Mouse (Mus musculus): ENCODE measurements at regions not wholly inside any gene's neighbourhood (a gene's known extent, or its start where the extent isn't known, plus 50 kb on each side); places are given as distances from the start of the nearest gene placed in this dataset.

DNA sequence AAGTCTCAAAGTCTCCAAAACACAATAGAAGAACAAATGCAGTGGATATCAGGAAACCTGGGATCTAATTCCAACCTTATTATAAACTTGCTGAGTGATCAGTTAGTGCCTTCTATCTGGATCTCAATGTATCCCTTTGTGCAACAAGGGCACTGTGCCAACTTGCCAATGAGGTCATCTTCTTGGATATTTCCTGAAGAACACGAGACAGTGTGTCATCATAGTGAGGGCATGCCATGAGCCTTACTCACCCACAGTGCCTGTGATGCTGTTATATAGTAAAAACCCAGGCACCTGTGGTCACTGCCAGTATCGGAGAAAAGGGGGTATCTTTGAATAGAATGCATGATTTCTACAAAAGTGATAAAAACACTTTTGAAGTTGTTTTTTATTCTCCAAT is 60.2 kb upstream of the Cd34 start:
- intact Hi-C loops (cut with DNase I) = no loop called here
- DNase-seq (ENCODE audit: low spot score in 2 of 2) = peak in 1 of 2 experiments; percentile 11

DNA sequence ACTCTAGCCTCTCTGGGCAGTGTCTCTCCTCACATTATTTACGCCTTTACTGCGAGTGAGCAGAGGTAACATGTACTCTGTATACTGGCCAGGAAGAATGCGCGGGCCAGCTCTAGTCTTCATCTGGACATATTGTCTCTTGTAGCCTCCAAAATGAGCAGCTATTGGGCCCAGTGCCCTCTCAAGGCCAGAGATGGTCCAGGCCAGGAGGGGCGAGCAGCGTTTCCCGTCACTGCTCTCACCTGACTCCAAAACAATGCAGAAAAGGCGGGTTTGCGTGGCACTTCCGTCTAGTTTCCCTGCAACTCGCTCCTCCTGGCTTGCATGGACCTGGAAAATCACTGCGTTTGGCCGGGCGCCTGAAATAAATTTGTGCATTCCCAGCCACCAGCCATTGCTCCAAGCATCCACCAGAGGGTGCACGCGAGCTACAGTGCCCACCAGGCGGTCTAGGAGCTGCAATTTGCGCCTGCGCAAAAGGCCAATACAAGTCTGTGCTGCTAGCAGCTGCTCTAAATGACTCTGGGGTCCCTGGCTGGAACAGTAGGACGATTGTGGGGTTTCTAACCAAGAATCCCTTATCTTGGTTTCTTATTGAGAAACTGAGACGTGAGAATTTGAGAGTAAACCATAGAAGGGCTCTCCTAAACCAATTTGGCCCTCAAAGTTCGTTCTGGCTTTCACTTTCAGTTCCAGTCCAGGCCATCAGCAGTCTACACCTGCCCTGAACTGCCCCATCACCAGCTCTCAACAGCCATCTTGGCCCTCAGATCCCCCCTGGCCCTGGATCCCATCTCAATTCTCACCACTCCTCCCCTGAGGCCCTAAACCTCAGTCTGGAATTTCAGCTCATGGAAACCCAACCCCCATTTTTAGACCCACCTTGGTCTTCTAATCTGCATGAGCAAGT is 59.0 kb upstream of the Cd34 start:
- intact Hi-C loops (cut with DNase I) = loop anchor here (1.0 kb wide), 1 partner anchor 83 kb away; no protein-coding TSS in a partner anchor
- peak; percentile 94 to 96 for DNase-seq (ENCODE audit: low spot score in 2 of 2)

DNA sequence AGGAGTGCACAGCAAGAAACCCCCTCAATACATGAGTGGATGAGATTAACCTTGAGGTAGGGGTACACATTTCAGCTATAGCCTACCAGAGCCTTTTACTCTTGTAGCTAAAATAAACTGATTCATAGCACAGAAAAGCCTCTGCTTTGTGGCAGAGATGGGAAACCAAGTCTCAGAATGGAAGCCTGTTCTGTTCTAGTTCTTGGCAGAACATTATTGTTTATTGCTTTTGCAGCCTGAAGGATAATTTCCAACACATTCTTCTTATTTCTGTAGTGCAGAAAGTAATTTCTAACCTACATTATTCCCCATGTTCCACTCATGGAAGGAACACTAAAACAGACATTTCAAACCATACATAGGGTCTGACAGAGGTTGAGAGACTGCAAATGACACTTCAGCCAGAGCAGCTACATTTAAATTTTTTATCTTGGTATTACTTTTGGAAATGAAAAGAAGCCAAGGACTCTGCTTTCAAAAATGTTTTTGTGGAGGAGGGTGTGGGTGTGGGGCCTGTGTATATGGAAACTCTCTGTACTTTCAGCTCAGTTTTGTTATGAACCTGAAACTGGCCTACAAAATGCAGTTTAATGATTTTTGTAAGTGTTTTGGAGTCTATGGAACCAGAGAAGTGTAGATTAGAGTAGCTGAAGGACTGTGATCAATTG is 56.9 kb upstream of the Cd34 start:
- intact Hi-C loops (cut with DNase I) = no loop called here
- peak; percentile 28 to 38 for DNase-seq (ENCODE audit: low spot score in 2 of 2)

DNA sequence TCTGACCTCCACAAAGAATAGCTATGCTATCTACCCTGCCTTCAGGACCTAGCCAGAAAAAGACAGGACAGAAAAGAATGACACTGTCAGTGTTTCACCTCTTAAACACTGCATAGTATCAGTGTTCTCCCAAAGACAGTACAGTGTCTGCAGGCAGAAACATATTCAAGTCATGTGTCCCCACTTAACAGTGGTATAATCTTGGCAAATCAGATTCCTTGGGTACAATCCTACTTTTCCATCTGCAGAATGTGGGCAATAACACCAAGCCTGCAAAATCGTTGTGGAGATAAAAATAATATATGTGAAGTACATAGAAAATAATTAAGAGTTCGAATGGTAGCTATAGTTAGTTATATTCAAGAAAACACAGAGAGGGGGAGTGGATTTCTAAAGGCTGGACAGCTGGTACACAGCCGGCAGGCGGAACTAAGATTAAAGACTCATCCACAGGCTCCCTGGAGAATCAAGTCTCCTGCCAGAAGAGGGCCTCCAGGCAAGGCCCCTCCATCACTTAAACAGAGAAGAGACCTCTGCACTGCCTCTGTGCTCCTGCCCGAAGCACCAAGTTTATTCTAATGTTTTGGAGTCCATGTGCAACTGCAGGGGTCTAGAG is 53.4 kb upstream of the Cd34 start:
- intact Hi-C loops (cut with DNase I) = no loop called here

DNA sequence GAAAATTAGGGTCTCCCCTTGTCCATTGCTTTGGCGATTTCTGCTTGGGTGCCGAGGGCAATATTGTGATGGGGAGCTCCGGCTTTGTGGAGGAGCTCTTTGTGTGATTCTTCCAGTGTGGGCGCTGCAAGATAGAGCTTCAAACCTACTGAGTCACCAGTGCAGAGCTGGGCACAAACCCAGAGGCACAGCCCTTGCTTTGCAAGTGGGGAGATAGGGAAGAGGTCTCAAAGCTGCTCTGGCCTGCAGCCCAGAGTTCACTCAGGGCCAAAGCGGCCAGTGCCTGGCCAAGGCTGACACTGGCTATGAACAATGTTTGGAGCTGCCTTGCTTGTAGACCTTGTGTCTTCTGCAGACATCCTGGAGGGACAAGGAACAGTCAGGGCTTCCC is 52.9 kb upstream of the Cd34 start:
- intact Hi-C loops (cut with DNase I) = no loop called here
- DNase-seq (ENCODE audit: low spot score in 2 of 2) = peak; percentile 62 to 66

More for the DNA sequence above, 53.4 kb upstream of the Cd34 start:
- peak; percentile 58 to 84 for DNase-seq (ENCODE audit: low spot score in 2 of 2)
